Mouse (Mus musculus) CH12.LX (cell line): ENCODE results near the gene Tnfsf18. TPM values are rescaled to one million over a fixed set of nuclear protein-coding genes. Genes with fewer than 3 reads are reported as not detected.

ENCODE experiments used
- DNase-seq: peaks from one replicate; pipeline ENCODE4 v3.0.0-alpha.2; 2013; ENCODE audit errors: extremely low read depth
- H3K27ac ChIP-seq: 2 replicates; pipeline ENCODE4 v1.5.1; 2012; ENCODE audit warnings: low read depth, mild to moderate bottlenecking, control low read depth, moderate library complexity; ENCODE audit not compliant: insufficient read depth
- H3K27me3 ChIP-seq: replicated peaks from 2 replicates; pipeline ENCODE3; 2012; ENCODE audit warnings: inconsistent platforms
- H3K36me3 ChIP-seq, 2 experiments: replicated peaks in 1 of 2; 2 replicates each; pipeline versions ENCODE3 to v1.6.1; 2012; ENCODE audit warnings: inconsistent platforms in 1 of 2, low read length in 1 of 2, mild to moderate bottlenecking in 1 of 2, mixed read lengths in 1 of 2, moderate library complexity in 1 of 2; ENCODE audit not compliant: control insufficient read depth in 1 of 2, insufficient read depth in 1 of 2
- H3K4me1 ChIP-seq, 2 experiments: 2 replicates each; pipeline ENCODE4 v1.6.1; 2012; ENCODE audit warnings: inconsistent platforms in 1 of 2, moderate library complexity in 1 of 2; ENCODE audit not compliant: insufficient read depth in 2 of 2, control insufficient read depth in 1 of 2
- H3K4me2 ChIP-seq: 2 replicates; pipeline ENCODE4 v1.6.1; 2012; ENCODE audit warnings: low read depth, mild to moderate bottlenecking, control low read depth; ENCODE audit not compliant: poor library complexity, insufficient read depth, severe bottlenecking
- H3K4me3 ChIP-seq, 3 experiments: fragments of 150-350 bp in 1 of 3; sonication (generic) in 1 of 3; replicated peaks in 1 of 3; 2 replicates each; pipeline versions ENCODE3 to v1.5.1; 2011 to 2012; ENCODE audit warnings: low read depth in 2 of 3, low read length in 2 of 3, mild to moderate bottlenecking in 2 of 3, moderate library complexity in 2 of 3, control low read depth in 1 of 3, improper control_type of control experiment in 1 of 3, inconsistent platforms in 1 of 3, mixed read lengths in 1 of 3; ENCODE audit not compliant: poor library complexity in 1 of 3
- H3K79me2 ChIP-seq: replicated peaks from 2 replicates; pipeline ENCODE4 v1.6.1; 2012; ENCODE audit warnings: mild to moderate bottlenecking, moderate library complexity; ENCODE audit not compliant: control insufficient read depth, poor library complexity, insufficient read depth, severe bottlenecking; ENCODE audit errors: extremely low read depth
- H3K9ac ChIP-seq: 2 replicates; pipeline ENCODE4 v1.6.1; 2012; ENCODE audit warnings: low read depth, mild to moderate bottlenecking, control low read depth, moderate library complexity; ENCODE audit not compliant: insufficient read depth
- H3K9me3 ChIP-seq: replicated peaks from 2 replicates; pipeline ENCODE3; 2012; ENCODE audit warnings: low read length, inconsistent platforms, mixed read lengths
- BHLHE40 ChIP-seq: IDR thresholded peaks from 2 replicates; pipeline ENCODE4 v1.6.1; 2011; ENCODE audit warnings: mild to moderate bottlenecking, low read depth, low read length, improper control_type of control experiment
- CHD2 ChIP-seq: IDR thresholded peaks from 2 replicates; pipeline ENCODE4 v1.6.1; 2011; ENCODE audit warnings: low read length, improper control_type of control experiment
- CTCF ChIP-seq, 2 experiments: IDR thresholded peaks in 1 of 2; conservative IDR thresholded peaks in 1 of 2; 2 replicates each; pipeline ENCODE4 v1.5.1; 2011 to 2012; ENCODE audit warnings: low read depth in 2 of 2, low read length in 2 of 2, improper control_type of control experiment in 1 of 2, inconsistent platforms in 1 of 2, mild to moderate bottlenecking in 1 of 2, moderate library complexity in 1 of 2
- HCFC1 ChIP-seq: IDR thresholded peaks from 2 replicates; pipeline ENCODE4 v1.6.1; 2012; ENCODE audit warnings: low read depth, mild to moderate bottlenecking, inconsistent platforms, low read length, improper control_type of control experiment
- JUND ChIP-seq: conservative IDR thresholded peaks from 2 replicates; pipeline ENCODE4 v1.6.1; 2011; ENCODE audit warnings: low read depth, low read length, improper control_type of control experiment
- MAFK ChIP-seq: IDR thresholded peaks from 2 replicates; pipeline ENCODE4 v1.6.1; 2011; ENCODE audit warnings: low read length, improper control_type of control experiment; ENCODE audit not compliant: insufficient replicate concordance
- MAZ ChIP-seq: IDR thresholded peaks from 2 replicates; pipeline ENCODE4 v1.6.1; 2012; ENCODE audit warnings: low read depth, mild to moderate bottlenecking, inconsistent platforms, low read length, improper control_type of control experiment, moderate library complexity
- PAX5 ChIP-seq: IDR thresholded peaks from 2 replicates; pipeline ENCODE4 v1.6.1; 2012; ENCODE audit warnings: low read length, inconsistent platforms, mixed read lengths
- POLR2A ChIP-seq: IDR thresholded peaks from 2 replicates; pipeline ENCODE4 v1.6.1; 2011; ENCODE audit warnings: low read depth, mild to moderate bottlenecking, improper control_type of control experiment, low read length
- RAD21 ChIP-seq: IDR thresholded peaks from 2 replicates; pipeline ENCODE4 v1.6.1; 2011; ENCODE audit warnings: low read depth, mild to moderate bottlenecking, low read length, improper control_type of control experiment, moderate library complexity
- RCOR1 ChIP-seq: conservative IDR thresholded peaks from 2 replicates; pipeline ENCODE4 v1.6.1; 2012; ENCODE audit warnings: low read depth, mild to moderate bottlenecking, inconsistent platforms, low read length, improper control_type of control experiment
- SIN3A ChIP-seq: IDR thresholded peaks from 2 replicates; pipeline ENCODE4 v1.6.1; 2012; ENCODE audit warnings: low read length, improper control_type of control experiment, inconsistent platforms
- TBP ChIP-seq: conservative IDR thresholded peaks from 2 replicates; pipeline ENCODE4 v1.6.1; 2011; ENCODE audit warnings: low read depth, low read length, improper control_type of control experiment
- TCF12 ChIP-seq: IDR thresholded peaks from 2 replicates; pipeline ENCODE4 v1.6.1; 2014; ENCODE audit warnings: low read depth, mild to moderate bottlenecking, inconsistent platforms, low read length, improper control_type of control experiment
- UBTF ChIP-seq: IDR thresholded peaks from 2 replicates; pipeline ENCODE4 v1.6.1; 2012; ENCODE audit warnings: low read depth, mild to moderate bottlenecking, inconsistent platforms, low read length, improper control_type of control experiment, moderate library complexity
- USF1 ChIP-seq: IDR thresholded peaks from 2 replicates; pipeline ENCODE4 v1.6.1; 2014; ENCODE audit warnings: low read depth, mild to moderate bottlenecking, inconsistent platforms, low read length, improper control_type of control experiment
- USF2 ChIP-seq: conservative IDR thresholded peaks from 2 replicates; pipeline ENCODE4 v1.6.1; 2011; ENCODE audit warnings: low read depth, low read length, improper control_type of control experiment
- ZKSCAN1 ChIP-seq: IDR thresholded peaks from 2 replicates; pipeline ENCODE4 v1.6.1; 2012; ENCODE audit warnings: low read depth, inconsistent platforms, low read length, improper control_type of control experiment, borderline replicate concordance
- ZNF384 ChIP-seq: IDR thresholded peaks from 2 replicates; pipeline ENCODE4 v1.6.1; 2012; ENCODE audit warnings: low read depth, low read length, improper control_type of control experiment, inconsistent platforms
- dilution Hi-C: fragments of 300-500 bp; cut with MboI; formaldehyde crosslinking; loops from 2 replicates; pipeline ENCODE4 v1.14.3; 2020; ENCODE audit warnings: low sequenced_read_pairs; ENCODE audit not compliant: extremely low pct_unique_long_range_greater_than_20kb, extremely low pct_ligation_motif_present
- in situ Hi-C: fragments of 300-500 bp; cut with MboI; formaldehyde crosslinking; loops from 3 replicates; pipeline ENCODE4 v1.14.3; 2019; ENCODE audit warnings: low sequenced_read_pairs, low pct_ligation_motif_present, low pct_unique_long_range_greater_than_20kb, mixed read lengths
- polyA plus RNA-seq: library from polyadenylated mRNA; unstranded; fragments of >175 nt; gene quantifications from 2 replicates; pipeline ENCODE4 v1.2.1, GENCODE M21; 2012; ENCODE audit warnings: low read depth; ENCODE audit not compliant: insufficient read length
- total RNA-seq, 2 experiments: library from RNA; depleted of rRNA; stranded (reverse); fragments of 300-350 nt in 1 of 2; fragments of >200 nt in 1 of 2; gene quantifications; 2 replicates each; pipeline ENCODE4 v1.2.3; 2012 to 2014

Gene Tnfsf18
- total and polyA plus RNA-seq, 3 experiments: 0.42 to 0.89 (median 0.78) TPM

GRCm38 (mm10) chr1:161451683-161452245 lies 42.7 kb upstream of the Tnfsf18 start:
- no peak overlapping the region for H3K4me3 ChIP-seq
- in situ Hi-C loops: no loop called here
- H3K4me2 ChIP-seq: no peak overlapping the region
- dilution Hi-C loops: no loop called here
- H3K27me3 ChIP-seq: no peaks in the 10 kb centered on the region
- H3K9ac ChIP-seq: no peak overlapping the region
- no peak overlapping the region for H3K27ac ChIP-seq
- peaks cover 6% of the 10 kb centered on the region for H3K9me3 ChIP-seq
- H3K79me2 ChIP-seq: no peaks in the 10 kb centered on the region
- no peaks in the 10 kb centered on the region for H3K4me1 ChIP-seq
- H3K36me3 ChIP-seq: no peaks in the 10 kb centered on the region
- TF ChIP-seq MAFK (no peak), RAD21 (no peak), ZKSCAN1 (no peak), POLR2A (no peak), MAZ (no peak), CHD2 (no peak), PAX5 (no peak), SIN3A (no peak), JUND (no peak), ZNF384 (no peak), TCF12 (no peak), HCFC1 (no peak), USF1 (no peak), RCOR1 (no peak), BHLHE40 (no peak), USF2 (no peak), UBTF (no peak)
- no peak for DNase-seq

- in situ Hi-C loops (no loop called here), dilution Hi-C loops (no loop called here)
- H3K4me1 ChIP-seq: no peaks in the 10 kb centered on the region
- no peak overlapping the region for H3K9ac ChIP-seq
- H3K36me3 ChIP-seq: no peaks in the 10 kb centered on the region
- no peak for DNase-seq
- H3K27me3 ChIP-seq: no peaks in the 10 kb centered on the region
- H3K9me3 ChIP-seq: peaks cover 6% of the 10 kb centered on the region
- H3K4me2 ChIP-seq: no peak overlapping the region
- no peak overlapping the region for H3K27ac ChIP-seq
- TF ChIP-seq USF1 (no peak), CTCF (conservative IDR thresholded peaks at IDR 0.05 in 1 of 2, IDR thresholded peaks at IDR 0.05 in 1 of 2; ENCODE audit: low read depth in 2 of 2, low read length in 2 of 2) (no peak), RCOR1 (no peak), TBP (no peak), BHLHE40 (no peak)
- TF ChIP-seq, all 38 proteins: peak for 0
- Histone ChIP-seq H3K4me3 (no peak overlapping the region), H3K79me2 (no peaks in the 10 kb centered on the region)
These were observed 42.2 kb upstream of the Tnfsf18 start for GRCm38 (mm10) chr1:161452250-161452649.
